Mouse (Mus musculus): ENCODE data around the gene Ier5.

- no peak for TF ChIP-seq TCF3 (IDR thresholded peaks at IDR 0.05; ENCODE audit: insufficient read length, low read depth)
- no peak for TF ChIP-seq POLR2A (IDR thresholded peaks at IDR 0.05; ENCODE audit: insufficient read length, low read depth)
- TF ChIP-seq MAX (IDR thresholded peaks at IDR 0.05; ENCODE audit: low read depth) = no peak
- TF ChIP-seq USF1 (IDR thresholded peaks at IDR 0.05; ENCODE audit: low read depth) = no peak
- TF ChIP-seq REST (IDR thresholded peaks at IDR 0.05; ENCODE audit: insufficient read depth, insufficient read length) = no peak
- no peak for TF ChIP-seq CEBPB (IDR thresholded peaks at IDR 0.05; ENCODE audit: insufficient read depth, poor library complexity, severe bottlenecking)
- no peak for TF ChIP-seq MYOG (IDR thresholded peaks at IDR 0.05; ENCODE audit: control insufficient read depth in 1 of 3, insufficient read depth in 1 of 3, insufficient read length in 2 of 3, low read depth in 2 of 3)
- no peak for TF ChIP-seq SRF (IDR thresholded peaks at IDR 0.05; ENCODE audit: control insufficient read depth, insufficient read length, low read depth)
Observed at GRCm38 (mm10) chr1:155126716-155127115, 27.3 kb upstream of the Ier5 start.

All from myocyte (in vitro differentiated cells).